Mouse (Mus musculus): Measurements from ENCODE around the gene Coa5. TPM values are rescaled to one million over a fixed set of nuclear protein-coding genes. Genes with fewer than 3 reads are reported as not detected.

The Coa5 gene
- polyA plus RNA-seq, 1 experiment from 2014 or later: 56.6 TPM

GRCm38 (mm10) chr1:37384304-37384703 lies 45.6 kb downstream of the Coa5 start:
- H3K4me2 ChIP-seq (replicated peaks): no peak overlapping the region
- no peaks in the 10 kb centered on the region for H3K4me1 ChIP-seq
- ATAC-seq (replicated peaks): no peak
- no peak overlapping the region for H3K4me3 ChIP-seq
- no peak overlapping the region for H3K9ac ChIP-seq (replicated peaks)
- H3K27ac ChIP-seq (replicated peaks): no peak overlapping the region
- peaks cover 25% of the 10 kb centered on the region for H3K36me3 ChIP-seq
- H3K9me3 ChIP-seq: no peaks in the 10 kb centered on the region
- no peaks in the 10 kb centered on the region for H3K27me3 ChIP-seq
- WGBS: 93% methylated on average over 3 of the region's 3 CpGs

- Histone ChIP-seq H3K4me3 (no peak overlapping the region), H3K27ac (replicated peaks) (no peak overlapping the region), H3K4me2 (replicated peaks) (no peak overlapping the region), H3K4me1 (no peaks in the 10 kb centered on the region), H3K9me3 (no peaks in the 10 kb centered on the region), H3K9ac (replicated peaks) (no peak overlapping the region), H3K36me3 (peaks cover 25% of the 10 kb centered on the region), H3K27me3 (no peaks in the 10 kb centered on the region)
- no peak for ATAC-seq (replicated peaks)
- 96% methylated on average over 5 of the region's 5 CpGs for WGBS
Observed at GRCm38 (mm10) chr1:37380913-37381312, 49.0 kb downstream of the Coa5 start.

- peaks cover 22% of the 10 kb centered on the region for H3K36me3 ChIP-seq
- ATAC-seq (replicated peaks): no peak
- H3K27ac ChIP-seq (replicated peaks): no peak overlapping the region
- no peak overlapping the region for H3K4me3 ChIP-seq
- no peaks in the 10 kb centered on the region for H3K9me3 ChIP-seq
- WGBS: 68% methylated on average over 4 of the region's 4 CpGs
- no peaks in the 10 kb centered on the region for H3K4me1 ChIP-seq
- H3K4me2 ChIP-seq (replicated peaks): no peak overlapping the region
- no peak overlapping the region for H3K9ac ChIP-seq (replicated peaks)
- H3K27me3 ChIP-seq: no peaks in the 10 kb centered on the region
Observed at GRCm38 (mm10) chr1:37379536-37379935, 50.4 kb downstream of the Coa5 start.

GRCm38 (mm10) chr1:37378095-37378494 lies 51.8 kb downstream of the Coa5 start:
- ATAC-seq (replicated peaks): no peak
- WGBS: 89% methylated on average over 5 of the region's 5 CpGs
- Histone ChIP-seq H3K9ac (replicated peaks) (no peak overlapping the region), H3K36me3 (peaks cover 21% of the 10 kb centered on the region), H3K4me1 (no peaks in the 10 kb centered on the region), H3K4me3 (no peak overlapping the region), H3K4me2 (replicated peaks) (no peak overlapping the region), H3K27ac (replicated peaks) (no peak overlapping the region), H3K9me3 (no peaks in the 10 kb centered on the region), H3K27me3 (no peaks in the 10 kb centered on the region)

DNA sequence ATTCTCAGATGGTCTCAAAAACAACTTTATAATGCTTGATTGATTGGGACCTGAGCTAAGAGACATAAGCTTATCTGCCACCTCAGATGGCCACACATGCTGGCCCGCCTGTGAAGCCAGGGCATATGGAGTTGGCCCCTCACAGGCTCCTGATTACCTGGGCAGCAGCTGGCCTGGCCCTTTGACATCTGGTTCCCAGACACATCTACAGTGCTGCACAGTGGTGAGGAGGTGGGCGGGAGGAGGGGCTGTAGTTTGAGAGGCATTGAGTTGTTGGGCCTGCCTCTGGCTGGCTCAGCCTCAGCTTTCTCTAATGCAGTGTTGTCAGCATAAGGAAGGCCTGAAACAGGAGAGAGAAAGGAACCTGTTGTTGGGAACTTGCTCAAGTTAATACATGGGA lies 53.2 kb downstream of the Coa5 start:
- no peak for ATAC-seq (replicated peaks)
- Histone ChIP-seq H3K9ac (replicated peaks) (no peak overlapping the region), H3K4me3 (no peak overlapping the region), H3K36me3 (peaks cover 14% of the 10 kb centered on the region), H3K27me3 (no peaks in the 10 kb centered on the region), H3K4me1 (no peaks in the 10 kb centered on the region), H3K9me3 (no peaks in the 10 kb centered on the region), H3K4me2 (replicated peaks) (no peak overlapping the region), H3K27ac (replicated peaks) (no peak overlapping the region)
- 97% methylated on average over 2 of the region's 2 CpGs for WGBS

DNA sequence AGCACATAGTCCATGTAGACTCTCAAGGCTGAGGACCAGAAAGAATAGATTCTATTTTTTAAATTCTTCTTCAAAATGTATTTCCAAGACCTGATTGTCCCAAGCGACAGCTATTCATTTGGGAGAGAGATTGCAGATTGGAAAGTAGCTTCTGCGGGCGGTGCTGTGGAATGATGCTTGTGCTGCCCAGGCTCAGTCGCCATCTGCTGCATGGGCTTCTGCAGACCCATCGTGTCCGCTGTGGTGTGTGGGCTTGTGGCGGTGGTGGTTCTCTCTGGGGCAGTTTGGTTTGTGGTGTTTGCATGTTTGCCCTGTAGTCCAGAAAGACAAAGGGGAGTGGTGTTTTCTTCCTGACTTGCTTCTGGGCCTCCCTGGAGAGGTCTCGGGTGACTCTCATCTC lies 53.7 kb downstream of the Coa5 start:
- H3K9ac ChIP-seq (replicated peaks): no peak overlapping the region
- peaks cover 14% of the 10 kb centered on the region for H3K36me3 ChIP-seq
- ATAC-seq (replicated peaks): no peak
- H3K4me1 ChIP-seq: no peaks in the 10 kb centered on the region
- H3K4me3 ChIP-seq: no peak overlapping the region
- no peaks in the 10 kb centered on the region for H3K27me3 ChIP-seq
- H3K27ac ChIP-seq (replicated peaks): no peak overlapping the region
- WGBS: 92% methylated on average over 8 of the region's 8 CpGs
- no peaks in the 10 kb centered on the region for H3K9me3 ChIP-seq
- H3K4me2 ChIP-seq (replicated peaks): no peak overlapping the region

DNA sequence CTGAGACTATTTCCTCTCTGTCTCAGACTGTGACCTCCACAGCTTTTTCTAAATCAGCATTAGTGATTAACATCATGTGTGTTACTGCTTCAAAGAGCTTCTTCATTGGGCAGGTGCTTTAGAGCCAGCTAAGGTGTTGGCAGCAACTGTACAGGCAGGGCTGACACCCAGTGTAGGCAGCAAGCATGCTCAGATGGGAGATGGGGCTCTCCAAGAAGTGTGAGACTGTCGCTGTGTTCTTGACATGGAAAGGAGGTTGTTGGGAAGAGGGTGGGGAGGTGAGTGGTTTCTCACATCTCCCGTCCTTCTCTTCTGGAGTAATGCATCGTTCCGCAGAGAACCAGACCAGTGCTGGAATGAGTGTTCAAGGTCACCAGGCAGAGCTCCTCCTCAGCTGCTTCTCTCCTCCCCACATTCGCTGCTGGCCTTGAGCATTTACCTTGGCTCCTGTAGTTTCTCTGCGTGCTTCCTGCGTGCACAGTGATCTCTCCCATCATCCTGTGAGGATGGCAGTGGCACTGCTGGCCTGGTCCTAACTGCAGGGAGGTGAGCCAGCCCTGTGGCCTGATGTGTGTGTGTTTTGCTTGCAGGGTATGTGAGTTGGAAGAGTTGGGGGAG lies 61.0 kb downstream of the Coa5 start:
- Histone ChIP-seq H3K9ac (replicated peaks) (no peak overlapping the region), H3K4me2 (replicated peaks) (no peak overlapping the region), H3K27me3 (no peaks in the 10 kb centered on the region), H3K27ac (replicated peaks) (no peak overlapping the region), H3K9me3 (no peaks in the 10 kb centered on the region), H3K4me3 (no peak overlapping the region), H3K36me3 (peaks cover 39% of the 10 kb centered on the region), H3K4me1 (no peaks in the 10 kb centered on the region)
- no peak for ATAC-seq (replicated peaks)
- WGBS: 90% methylated on average over 7 of the region's 7 CpGs

- Histone ChIP-seq H3K4me3 (no peak overlapping the region), H3K4me1 (no peaks in the 10 kb centered on the region), H3K9ac (replicated peaks) (no peak overlapping the region), H3K36me3 (peaks cover 39% of the 10 kb centered on the region), H3K4me2 (replicated peaks) (no peak overlapping the region), H3K27ac (replicated peaks) (no peak overlapping the region), H3K9me3 (no peaks in the 10 kb centered on the region), H3K27me3 (no peaks in the 10 kb centered on the region)
- no peak for ATAC-seq (replicated peaks)
- WGBS: 95% methylated on average over 10 of the region's 10 CpGs
Observed at GRCm38 (mm10) chr1:37368125-37368524, 61.8 kb downstream of the Coa5 start.

Other genes with a start within 250 kb of the Coa5 start
- gene Cnga3, start 215.7 kb downstream of the Coa5 start, polyA plus RNA-seq (2015; fragmentation: Nextera tagmentation; extraction: Ambion mirVana): 0.19 and 0.29 TPM in 2 replicates
- gene Inpp4a, start 130.2 kb downstream of the Coa5 start, polyA plus RNA-seq (2015; fragmentation: Nextera tagmentation; extraction: Ambion mirVana): 55.0 and 56.0 TPM in 2 replicates
- 126 and 128 TPM in 2 replicates for gene Unc50, start within 50 bp of the Coa5 start, polyA plus RNA-seq (2015; fragmentation: Nextera tagmentation; extraction: Ambion mirVana)
- 6.2 and 7.2 TPM in 2 replicates for gene Mgat4a, start 110.9 kb upstream of the Coa5 start, polyA plus RNA-seq (2015; fragmentation: Nextera tagmentation; extraction: Ambion mirVana)